In genomic region chr8:105937496-105938305, GRCm38 (mm10) we compare ENCODE assay signal across 7 mouse cellular contexts. TPM values are rescaled to one million over a fixed set of nuclear protein-coding genes. Genes with fewer than 3 reads are reported as not detected.
DNase-seq lines count a peak whose midpoint lies in the region; ATAC-seq and TF ChIP-seq lines count a peak whose summit lies in the region.

No protein-coding gene starts in this region.

- TF ChIP-seq POLR2A in CH12.LX (IDR thresholded peaks at IDR 0.05; ENCODE audit: low read depth, low read length): peak; percentile 59; the same call in 1 of the 2 replicates

- no peak for TF ChIP-seq RAD21 in CH12.LX (IDR thresholded peaks at IDR 0.05; ENCODE audit: low read depth, low read length)

- dilution Hi-C loops in CH12.LX (cut with MboI; ENCODE audit: extremely low pct_ligation_motif_present, extremely low pct_unique_long_range_greater_than_20kb, low sequenced_read_pairs): no loop called here

- peak overlapping the region; percentile 64 for H3K9ac ChIP-seq in CH12.LX (ENCODE audit: insufficient read depth, low read depth)
- H3K9ac ChIP-seq in embryonic facial prominence, embryonic 12.5 days: peak overlapping the region; percentile 63
- peak overlapping the region; percentile 93 for H3K9ac ChIP-seq in heart, embryonic 16.5 days (ENCODE audit: low read length)
- peak overlapping the region; percentile 73 for H3K9ac ChIP-seq in lung, embryonic 16.5 days (ENCODE audit: low read length)

- ATAC-seq in embryonic facial prominence, embryonic 12.5 days (ENCODE audit: insufficient number of reproducible peaks, insufficient read depth, low FRiP score, low TSS enrichment): peak; percentile 31; the same call in 1 of the 2 replicates
- ATAC-seq in heart, embryonic 16.5 days (replicated peaks; ENCODE audit: extremely low read depth, insufficient read depth, low FRiP score): 0 out of 2 replicates have a peak, but pooled peaks have one; percentile 15
- ATAC-seq in lung, embryonic 16.5 days (ENCODE audit: low read depth): peak; percentile 32; the same call in 1 of the 2 replicates

- TF ChIP-seq CTCF in CH12.LX (conservative IDR thresholded peaks at IDR 0.05 in 1 of 2, IDR thresholded peaks at IDR 0.05 in 1 of 2; ENCODE audit: low read depth in 2 of 2, low read length in 2 of 2): no peak

- peak overlapping the region; percentile 67 for H3K27ac ChIP-seq in CH12.LX (ENCODE audit: insufficient read depth, low read depth)
- peak overlapping the region; percentile 76 for H3K27ac ChIP-seq in embryonic facial prominence, embryonic 12.5 days
- H3K27ac ChIP-seq in heart, embryonic 16.5 days (ENCODE audit: low read length): peak overlapping the region; percentile 91
- peak overlapping the region; percentile 86 for H3K27ac ChIP-seq in lung, embryonic 16.5 days (ENCODE audit: low read length)

- H3K79me2 ChIP-seq in CH12.LX (replicated peaks; ENCODE audit: control insufficient read depth, extremely low read depth, insufficient read depth, poor library complexity, severe bottlenecking): no peaks in the 10 kb centered on the region

- DNase-seq in CH12.LX (ENCODE audit: extremely low read depth): peak; percentile 67
- DNase-seq in T-cell, adult 2 months (ENCODE audit: low spot score): peak; percentile 68
- DNase-seq in kidney, postnatal 25 days: peak; percentile 52 to 62
- peak; percentile 62 to 74 for DNase-seq in right cerebral cortex, adult 2 months (ENCODE audit: low spot score in 2 of 2)

- in situ Hi-C loops in CH12.LX (cut with MboI; ENCODE audit: low pct_ligation_motif_present, low pct_unique_long_range_greater_than_20kb, low sequenced_read_pairs): loop anchor here (5.0 kb wide), 1 partner anchor 45 kb away; the partner anchor contains the start of gene Nrn1l

- peaks cover 3 to 29% of the 10 kb centered on the region in 2 experiments; a peak in 3 of 4 replicates for H3K4me1 ChIP-seq in CH12.LX (ENCODE audit: control insufficient read depth in 1 of 2, insufficient read depth in 2 of 2)
- H3K4me1 ChIP-seq in embryonic facial prominence, embryonic 12.5 days: peaks cover 12% of the 10 kb centered on the region; the same call in 1 of the 2 replicates
- peaks cover 18% of the 10 kb centered on the region for H3K4me1 ChIP-seq in heart, embryonic 16.5 days (ENCODE audit: control insufficient read depth, insufficient read depth, low read length)
- peaks cover 12% of the 10 kb centered on the region for H3K4me1 ChIP-seq in lung, embryonic 16.5 days (replicated peaks; ENCODE audit: control insufficient read depth, insufficient read depth, low read length)

- WGBS in embryonic facial prominence, embryonic 12.5 days: 2% methylated on average over 33 of the region's 33 CpGs
- WGBS in heart, embryonic 16.5 days: under 1% methylated on average over 33 of the region's 33 CpGs
- under 1% methylated on average over 33 of the region's 33 CpGs for WGBS in lung, embryonic 16.5 days

- peak overlapping the region; percentile 70 for H3K4me2 ChIP-seq in CH12.LX (ENCODE audit: insufficient read depth, low read depth, poor library complexity, severe bottlenecking)
- H3K4me2 ChIP-seq in embryonic facial prominence, embryonic 12.5 days (replicated peaks): peak overlapping the region; percentile 66
- peak overlapping the region; percentile 86 for H3K4me2 ChIP-seq in heart, embryonic 16.5 days (ENCODE audit: low read depth, low read length)
- peak overlapping the region; percentile 72 for H3K4me2 ChIP-seq in lung, embryonic 16.5 days (ENCODE audit: low read depth, low read length)

- peaks cover 9 to 52% of the 10 kb centered on the region in 2 experiments for H3K36me3 ChIP-seq in CH12.LX (replicated peaks in 1 of 2; ENCODE audit: control insufficient read depth in 1 of 2, insufficient read depth in 1 of 2, low read length in 1 of 2)
- peaks cover 19% of the 10 kb centered on the region for H3K36me3 ChIP-seq in embryonic facial prominence, embryonic 12.5 days
- H3K36me3 ChIP-seq in heart, embryonic 16.5 days (ENCODE audit: control insufficient read depth, insufficient read depth): 0 out of 2 replicates have a peak, but pooled peaks cover 3% of the 10 kb centered on the region
- peaks cover 5% of the 10 kb centered on the region; the same call in 1 of the 2 replicates for H3K36me3 ChIP-seq in lung, embryonic 16.5 days (ENCODE audit: control insufficient read depth, insufficient read depth, low read length)

- peak overlapping the region; percentile 85 to 96 (median 92) for H3K4me3 ChIP-seq in CH12.LX (replicated peaks in 1 of 3; ENCODE audit: low read depth in 2 of 3, low read length in 2 of 3, poor library complexity in 1 of 3)
- H3K4me3 ChIP-seq in embryonic facial prominence, embryonic 12.5 days: peak overlapping the region; percentile 65
- peak overlapping the region; percentile 62 for H3K4me3 ChIP-seq in heart, embryonic 16.5 days (ENCODE audit: low read length)
- H3K4me3 ChIP-seq in lung, embryonic 16.5 days (ENCODE audit: low read length): peak overlapping the region; percentile 80

- peak; percentile 64 for TF ChIP-seq EP300 in CH12.LX (IDR thresholded peaks at IDR 0.05; ENCODE audit: low read length)

- no peaks in the 10 kb centered on the region for H3K27me3 ChIP-seq in CH12.LX (replicated peaks)
- no peaks in the 10 kb centered on the region for H3K27me3 ChIP-seq in embryonic facial prominence, embryonic 12.5 days
- no peaks in the 10 kb centered on the region for H3K27me3 ChIP-seq in heart, embryonic 16.5 days (ENCODE audit: control insufficient read depth, insufficient read depth, low read length)
- H3K27me3 ChIP-seq in lung, embryonic 16.5 days (ENCODE audit: control insufficient read depth, insufficient read depth, low read depth, low read length): no peaks in the 10 kb centered on the region

- H3K9me3 ChIP-seq in CH12.LX (replicated peaks; ENCODE audit: low read length): no peaks in the 10 kb centered on the region
- H3K9me3 ChIP-seq in embryonic facial prominence, embryonic 12.5 days: no peaks in the 10 kb centered on the region
- no peaks in the 10 kb centered on the region for H3K9me3 ChIP-seq in heart, embryonic 16.5 days (replicated peaks; ENCODE audit: control insufficient read depth, low read length)
- H3K9me3 ChIP-seq in lung, embryonic 16.5 days (ENCODE audit: control insufficient read depth, low read length): no peaks in the 10 kb centered on the region

TF ChIP-seq in CH12.LX, 34 proteins besides CTCF, POLR2A, EP300 and RAD21 (continues in another document):
- TF ChIP-seq SIN3A (IDR thresholded peaks at IDR 0.05; ENCODE audit: low read length) (peak; percentile 89; the same call in 1 of the 2 replicates), MAFK (IDR thresholded peaks at IDR 0.05; ENCODE audit: insufficient replicate concordance, low read length) (no peak), JUN (IDR thresholded peaks at IDR 0.05; ENCODE audit: insufficient read depth, low read depth, low read length) (no peak), ZMIZ1 (IDR thresholded peaks at IDR 0.05; ENCODE audit: low read depth, low read length) (peak; percentile 40; the same call in 1 of the 2 replicates), MXI1 (IDR thresholded peaks at IDR 0.05; ENCODE audit: low read depth, low read length) (no peak; the same call in 1 of the 2 replicates), GABPA (IDR thresholded peaks at IDR 0.05; ENCODE audit: insufficient replicate concordance, low read depth, low read length) (no peak), JUND (conservative IDR thresholded peaks at IDR 0.05; ENCODE audit: low read depth, low read length) (no peak), BHLHE40 (IDR thresholded peaks at IDR 0.05; ENCODE audit: low read depth, low read length) (peak; percentile 41; the same call in 1 of the 2 replicates)

RNA-seq across cellular contexts. Expression of gene Psmb10, which starts 0.5 kb away (rescaled TPM):
- total RNA-seq in CH12.LX (2012; rRNA removed) (228 and 298 TPM in 2 replicates), CH12.LX (2014; rRNA removed) (136 and 137 TPM in 2 replicates)
- 227 and 313 TPM in 2 replicates for polyA plus RNA-seq in CH12.LX (2012; ENCODE audit: insufficient read length, low read depth)
- 22.9 and 31.7 TPM in 2 replicates for polyA plus RNA-seq in embryonic facial prominence, embryonic 12.5 days (2016; fragmentation: Nextera tagmentation; extraction: Ambion mirVana)
- polyA plus RNA-seq in heart, embryonic 16.5 days (2015; fragmentation: Nextera tagmentation; extraction: Ambion mirVana): 89.4 and 112 TPM in 2 replicates
- polyA plus RNA-seq in lung, embryonic 16.5 days (2015; fragmentation: Nextera tagmentation; extraction: Ambion mirVana): 39.7 and 56.6 TPM in 2 replicates

RNA-seq across cellular contexts. Expression of gene Ctrl, which starts 4.0 kb away (rescaled TPM):
- total RNA-seq in CH12.LX (2012; rRNA removed) (2.0 and 2.9 TPM in 2 replicates), CH12.LX (2014; rRNA removed) (1.3 and 1.5 TPM in 2 replicates)
- 5.3 and 5.9 TPM in 2 replicates for polyA plus RNA-seq in CH12.LX (2012; ENCODE audit: insufficient read length, low read depth)
- polyA plus RNA-seq in embryonic facial prominence, embryonic 12.5 days (2016; fragmentation: Nextera tagmentation; extraction: Ambion mirVana): 1.9 and 2.2 TPM in 2 replicates
- polyA plus RNA-seq in heart, embryonic 16.5 days (2015; fragmentation: Nextera tagmentation; extraction: Ambion mirVana): 0.79 and 0.89 TPM in 2 replicates
- 0.77 and 1.2 TPM in 2 replicates for polyA plus RNA-seq in lung, embryonic 16.5 days (2015; fragmentation: Nextera tagmentation; extraction: Ambion mirVana)

RNA-seq across cellular contexts. Expression of gene Lcat, which starts 5.5 kb away (rescaled TPM):
- 0.21 and 0.34 TPM in 2 replicates for total RNA-seq in CH12.LX (2012; rRNA removed)
- 0.18 TPM in 1 of 2 replicates, not detected in the other for total RNA-seq in CH12.LX (2014; rRNA removed)
- polyA plus RNA-seq in CH12.LX (2012; ENCODE audit: insufficient read length, low read depth): 0.17 and 0.25 TPM in 2 replicates
- 2.3 and 3.0 TPM in 2 replicates for polyA plus RNA-seq in embryonic facial prominence, embryonic 12.5 days (2016; fragmentation: Nextera tagmentation; extraction: Ambion mirVana)
- 1.3 and 1.7 TPM in 2 replicates for polyA plus RNA-seq in heart, embryonic 16.5 days (2015; fragmentation: Nextera tagmentation; extraction: Ambion mirVana)
- polyA plus RNA-seq in lung, embryonic 16.5 days (2015; fragmentation: Nextera tagmentation; extraction: Ambion mirVana): 1.6 and 2.8 TPM in 2 replicates

RNA-seq across cellular contexts. Expression of gene Slc12a4, which starts 28.2 kb away (rescaled TPM):
- total RNA-seq in CH12.LX (2012; rRNA removed) (9.4 and 9.7 TPM in 2 replicates), CH12.LX (2014; rRNA removed) (2.8 and 4.2 TPM in 2 replicates)
- polyA plus RNA-seq in CH12.LX (2012; ENCODE audit: insufficient read length, low read depth): 7.2 and 8.1 TPM in 2 replicates
- polyA plus RNA-seq in embryonic facial prominence, embryonic 12.5 days (2016; fragmentation: Nextera tagmentation; extraction: Ambion mirVana): 44.3 and 48.2 TPM in 2 replicates
- polyA plus RNA-seq in heart, embryonic 16.5 days (2015; fragmentation: Nextera tagmentation; extraction: Ambion mirVana): 38.5 and 43.1 TPM in 2 replicates
- polyA plus RNA-seq in lung, embryonic 16.5 days (2015; fragmentation: Nextera tagmentation; extraction: Ambion mirVana): 35.1 and 38.3 TPM in 2 replicates

RNA-seq across cellular contexts. Expression of gene Pskh1, which starts 37.5 kb away (rescaled TPM):
- 12.2 and 12.9 TPM in 2 replicates for total RNA-seq in CH12.LX (2012; rRNA removed)
- 10.5 and 11.0 TPM in 2 replicates for total RNA-seq in CH12.LX (2014; rRNA removed)
- polyA plus RNA-seq in CH12.LX (2012; ENCODE audit: insufficient read length, low read depth): 11.5 and 12.3 TPM in 2 replicates
- 42.5 and 44.8 TPM in 2 replicates for polyA plus RNA-seq in embryonic facial prominence, embryonic 12.5 days (2016; fragmentation: Nextera tagmentation; extraction: Ambion mirVana)
- 22.8 and 25.1 TPM in 2 replicates for polyA plus RNA-seq in heart, embryonic 16.5 days (2015; fragmentation: Nextera tagmentation; extraction: Ambion mirVana)
- polyA plus RNA-seq in lung, embryonic 16.5 days (2015; fragmentation: Nextera tagmentation; extraction: Ambion mirVana): 34.0 and 34.9 TPM in 2 replicates

Comparison
In these comparisons a context has a peak if more than half of its experiments do, and no peak if none do; other contexts are left out.
1. Peak in every context shown above with its lines: DNase-seq, ATAC-seq, H3K4me3 ChIP-seq and H3K27ac ChIP-seq.